Mouse (Mus musculus) cerebellum, postnatal 36 days (tissue): ENCODE data around the gene Gapdhs.
"Not testable (repeated sequence)": the region's sequence is repeated elsewhere in the genome, so short reads cannot be mapped to it uniquely, and the experiment has no call there.

Experiments
- DNase-seq, 2 experiments: peaks; one replicate each; pipeline ENCODE4 v3.0.0; 2021 to 2022; ENCODE audit warnings: mixed read lengths in 2 of 2

Gapdhs gene

DNA sequence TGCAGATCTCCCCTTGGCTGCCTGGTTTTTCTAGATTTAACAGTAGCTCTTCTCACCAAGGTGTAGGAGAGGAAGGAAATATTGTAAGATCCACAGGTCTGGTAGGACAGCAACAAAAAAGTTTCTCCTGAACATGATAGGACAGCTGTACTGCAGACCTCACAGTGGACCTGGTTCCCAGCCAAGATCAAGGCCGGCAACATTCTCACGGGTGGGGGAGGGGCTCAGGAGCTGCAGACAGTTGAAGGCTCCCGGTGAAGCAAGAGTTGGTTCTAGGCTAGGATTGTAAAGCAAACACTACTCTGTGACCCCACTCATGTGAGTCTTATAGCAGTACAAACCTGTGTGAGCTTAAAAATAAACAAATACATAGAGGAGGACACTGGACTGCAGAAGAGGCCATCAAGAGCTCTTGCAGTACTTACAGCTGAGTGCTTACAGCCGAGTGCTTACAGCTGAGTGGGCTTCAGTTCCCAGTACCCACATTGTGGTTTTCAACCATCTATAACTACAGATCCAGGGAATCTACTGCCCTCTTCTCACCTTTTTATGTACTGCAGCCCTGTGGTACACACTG is 629 bp upstream of the Gapdhs start:
- DNase-seq = no peak

- not testable (repeated sequence) for DNase-seq
Observed at GRCm38 (mm10) chr7:30742570-30742969, 911 bp downstream of the Gapdhs start.

- no peak for DNase-seq
Observed at GRCm38 (mm10) chr7:30736211-30736610, 7.3 kb downstream of the Gapdhs start.

DNA sequence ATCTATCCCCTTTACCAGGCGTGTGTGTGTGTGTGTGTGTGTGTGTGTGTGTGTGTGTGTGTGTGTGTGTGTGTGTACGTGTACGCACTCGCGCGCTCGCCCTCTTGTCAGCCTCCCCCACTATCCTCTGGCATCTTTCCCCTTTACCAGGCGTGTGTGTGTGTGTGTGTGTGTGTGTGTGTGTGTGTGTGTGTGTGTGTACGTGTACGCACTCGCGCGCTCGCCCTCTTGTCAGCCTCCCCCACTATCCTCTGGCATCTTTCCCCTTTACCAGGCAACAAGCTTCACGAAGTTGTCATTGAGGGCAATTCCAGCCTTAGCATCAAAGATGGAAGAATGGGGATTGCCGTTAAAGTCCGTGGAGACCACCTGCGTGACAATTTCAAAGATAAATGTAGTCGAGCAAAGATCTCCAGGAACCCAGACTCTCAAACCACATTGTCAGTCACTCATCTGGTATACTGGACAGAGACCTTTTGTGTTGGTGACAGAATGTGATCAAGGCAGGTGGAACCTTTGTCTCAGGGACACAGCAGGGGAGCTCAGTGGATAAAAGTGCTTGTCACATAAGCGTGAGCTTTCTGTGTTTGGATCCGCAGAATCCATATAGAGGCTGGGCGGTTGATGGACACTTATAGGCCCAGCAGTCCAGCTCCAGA is 13.3 kb downstream of the Gapdhs start:
- peak in 1 of 2 experiments; percentile 27 for DNase-seq

DNA sequence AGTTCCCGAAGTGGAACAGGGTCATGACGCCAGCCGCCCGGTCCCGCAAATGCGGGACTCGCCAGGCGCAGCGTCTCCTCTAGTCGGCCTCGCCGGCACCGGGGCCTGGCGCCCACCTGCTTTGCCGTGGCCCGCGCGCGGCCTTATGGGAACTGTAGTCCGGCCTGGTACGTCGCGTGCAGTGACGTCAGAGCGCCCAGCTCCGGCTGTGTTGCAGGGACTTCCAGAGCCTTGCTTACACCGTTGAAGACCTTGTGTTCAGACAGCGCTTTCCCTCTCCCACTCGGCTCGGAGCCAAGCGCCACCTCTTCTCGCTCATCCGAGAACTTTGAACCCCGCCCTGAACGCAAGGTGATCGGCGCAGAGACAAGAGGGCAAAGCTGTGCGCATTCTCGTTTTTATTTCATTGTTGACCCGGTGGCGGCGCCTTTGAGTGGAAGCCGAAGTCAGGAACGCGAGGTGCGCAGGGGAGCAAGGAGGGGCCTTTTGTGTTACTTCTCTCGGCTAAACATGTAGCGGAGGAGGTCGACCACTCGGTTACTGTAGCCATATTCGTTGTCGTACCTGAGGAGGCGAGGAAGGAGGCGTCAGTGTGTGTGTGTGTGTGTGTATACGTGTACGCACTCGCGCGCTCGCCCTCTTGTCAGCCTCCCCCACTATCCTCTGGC is 14.0 kb downstream of the Gapdhs start, which contains the start of gene Tmem147:
TSS of gene Tmem147 (minus strand) at position 145 of the 668 bp plus-strand sequence.
- peak; percentile 96 to 97 for DNase-seq

GRCm38 (mm10) chr7:30728739-30729395 is 14.6 kb downstream of the Gapdhs start:
- no peak for DNase-seq

GRCm38 (mm10) chr7:30728214-30728613 is 15.3 kb downstream of the Gapdhs start:
- no peak for DNase-seq

GRCm38 (mm10) chr7:30723274-30723953 is 20.1 kb downstream of the Gapdhs start:
- DNase-seq = no peak

GRCm38 (mm10) chr7:30721286-30721685 is 22.2 kb downstream of the Gapdhs start:
- peak; percentile 29 to 42 for DNase-seq

DNA sequence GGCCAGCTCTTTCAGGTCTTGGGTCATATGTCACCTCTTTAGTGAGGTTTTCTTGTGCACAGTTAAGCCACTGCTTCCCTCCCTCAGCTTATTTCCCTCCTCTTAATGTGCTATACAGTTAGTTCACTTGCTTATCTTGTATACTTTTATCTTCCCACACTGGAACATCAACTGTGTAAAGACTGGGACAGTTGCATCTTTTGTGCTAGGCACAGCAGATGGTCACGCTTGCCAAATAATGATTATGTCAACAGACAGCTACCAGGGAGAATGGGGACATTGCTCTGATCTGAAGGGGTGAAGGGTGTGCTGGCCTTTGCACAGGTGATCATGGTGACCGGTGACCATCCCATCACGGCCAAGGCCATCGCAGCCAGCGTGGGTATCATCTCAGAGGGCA is 23.8 kb downstream of the Gapdhs start:
- no peak for DNase-seq

DNA sequence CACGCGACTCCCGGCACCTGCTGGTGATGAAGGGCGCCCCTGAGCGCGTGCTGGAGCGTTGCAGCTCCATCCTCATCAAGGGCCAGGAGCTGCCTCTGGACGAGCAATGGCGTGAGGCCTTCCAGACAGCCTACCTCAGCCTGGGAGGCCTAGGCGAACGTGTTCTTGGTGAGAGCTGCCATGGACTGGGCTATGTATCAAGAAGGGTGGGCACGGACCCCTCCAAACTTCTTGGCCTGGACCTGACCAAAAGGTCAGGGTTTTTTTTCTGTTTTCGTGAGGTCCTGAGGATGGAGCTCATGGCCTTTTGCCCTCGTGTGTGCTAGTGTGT is 25.8 kb downstream of the Gapdhs start:
- no peak for DNase-seq

GRCm38 (mm10) chr7:30717006-30717715 is 26.3 kb downstream of the Gapdhs start:
- DNase-seq = peak in 1 of 2 experiments; percentile 9

- DNase-seq = no peak
Observed at GRCm38 (mm10) chr7:30711942-30712341, 31.5 kb downstream of the Gapdhs start, which contains the start of gene Atp4a. Atp4a (plus strand) TSS chr7:30712209.

DNA sequence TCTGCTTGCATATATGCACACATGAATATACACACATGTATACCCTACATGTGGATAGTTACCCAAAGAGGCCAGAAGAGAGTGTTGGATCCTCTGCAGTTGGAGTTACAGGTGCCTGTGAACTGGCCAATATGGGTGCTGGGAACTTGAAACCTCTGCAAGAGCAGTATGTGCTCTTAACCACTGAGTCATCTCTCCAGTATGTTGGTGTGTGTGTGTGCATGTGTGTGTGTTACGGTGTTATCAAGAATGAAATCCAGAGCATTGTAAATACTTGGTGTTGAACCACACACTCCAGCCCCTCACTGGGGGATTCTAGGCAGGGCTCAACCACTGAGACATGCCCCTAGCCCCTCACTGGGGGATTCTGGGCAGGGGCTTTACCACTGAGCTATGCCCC is 36.0 kb downstream of the Gapdhs start:
- DNase-seq = no peak

DNA sequence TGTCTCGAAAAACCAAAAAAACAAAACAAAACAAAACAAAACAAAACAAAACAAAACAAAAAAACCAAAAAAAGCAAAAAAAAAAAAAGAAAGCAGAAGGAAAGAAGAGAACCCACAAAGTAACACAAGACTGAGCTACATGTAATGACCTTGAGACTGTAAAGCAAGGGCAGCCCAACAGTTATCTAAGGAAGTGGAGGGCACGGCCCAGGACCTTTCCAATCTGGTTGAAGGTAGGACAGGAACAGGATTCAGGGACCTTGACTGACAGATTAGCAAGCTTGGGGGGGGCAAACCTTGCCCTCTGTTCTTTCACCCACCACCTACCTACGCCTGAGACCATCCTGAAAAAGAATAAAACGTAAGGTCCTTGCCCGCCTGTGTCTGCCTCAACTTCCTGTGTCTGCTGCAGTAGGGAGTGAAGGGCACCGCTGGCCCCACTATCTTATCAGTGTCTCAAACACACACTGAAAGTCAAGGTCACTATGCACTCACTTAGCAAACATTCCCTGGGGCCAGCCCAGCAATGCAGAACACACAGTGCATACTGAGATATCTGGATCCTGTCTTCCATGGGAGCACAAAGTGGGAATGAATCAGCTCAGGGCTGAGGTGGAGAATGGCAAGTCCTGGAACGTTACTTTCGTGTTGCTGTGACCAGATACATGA is 37.1 kb downstream of the Gapdhs start:
- no peak for DNase-seq

DNA sequence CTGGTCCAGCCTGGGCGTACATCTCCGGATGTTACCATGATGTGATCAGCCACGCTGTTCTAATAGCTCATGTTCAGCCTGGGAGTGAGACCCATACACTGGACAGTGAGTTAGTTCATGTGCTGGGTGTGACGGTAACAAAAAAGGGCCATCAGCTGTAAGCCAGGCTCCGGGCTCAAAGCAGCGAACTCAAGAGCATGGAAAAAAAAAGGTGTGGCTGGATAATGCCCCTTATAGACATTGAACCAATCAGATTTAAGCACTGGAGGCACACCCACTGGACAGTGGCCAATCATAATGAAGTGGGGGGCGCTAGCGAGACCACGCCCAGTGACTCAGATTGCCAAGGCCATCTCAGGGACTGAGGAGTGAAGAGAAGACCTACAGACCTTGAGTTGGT is 44.9 kb downstream of the Gapdhs start, which contains the start of gene 2200002J24Rik:
TSS of gene 2200002J24Rik (plus strand) at position 338 of the 400 bp plus-strand sequence.
- no peak for DNase-seq

GRCm38 (mm10) chr7:30698101-30698500 is 45.4 kb downstream of the Gapdhs start:
- no peak for DNase-seq

DNA sequence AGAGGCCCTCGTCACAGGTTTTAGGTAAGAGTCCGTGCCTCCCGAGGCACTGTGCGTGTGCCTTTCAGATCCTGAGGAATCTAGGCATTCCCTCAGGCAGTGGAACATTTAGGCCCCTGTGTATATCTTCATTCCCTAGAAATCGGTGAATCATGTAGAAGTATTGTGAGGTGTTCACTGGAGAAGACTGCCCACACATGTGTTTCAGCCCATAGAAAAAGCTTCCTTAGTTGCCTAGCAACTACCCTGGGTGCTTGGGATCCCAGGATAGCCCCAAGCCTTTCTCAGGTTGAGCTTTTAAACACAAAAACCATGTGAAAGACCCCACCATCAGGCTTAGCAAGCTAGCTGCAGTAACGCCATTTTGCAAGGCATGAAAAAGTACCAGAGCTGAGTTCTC is 55.2 kb downstream of the Gapdhs start:
- no peak for DNase-seq

- no peak for DNase-seq
Observed at GRCm38 (mm10) chr7:30683425-30683824, 60.1 kb downstream of the Gapdhs start.

DNA sequence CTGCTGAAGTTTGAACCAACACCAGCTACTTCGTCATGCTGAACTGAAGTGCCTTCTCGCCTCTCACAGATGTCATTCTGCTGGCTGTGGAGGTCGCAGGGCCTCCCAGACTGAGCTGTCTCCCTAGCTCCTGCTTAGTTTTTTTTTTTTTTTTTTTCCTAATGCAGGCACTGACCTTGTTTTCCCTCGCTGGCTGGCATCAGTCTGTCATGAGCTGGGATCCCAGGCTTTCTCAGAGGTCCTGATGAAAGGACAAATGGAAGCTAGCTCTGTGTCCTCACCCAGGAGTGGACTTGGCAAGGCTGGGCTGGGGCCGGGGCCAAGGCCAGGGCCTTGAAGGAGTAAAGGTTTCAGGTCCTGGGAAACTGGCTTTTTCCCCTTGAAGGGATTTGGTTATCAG is 61.6 kb downstream of the Gapdhs start:
- no peak for DNase-seq
